Mouse (Mus musculus) lung, adult 2 months (tissue): ENCODE results near the gene Gm11032. TPM values are rescaled to one million over a fixed set of nuclear protein-coding genes. Genes with fewer than 3 reads are reported as not detected.
A peak's percentile ranks its signal among the peaks of the same experiment; 100 is the strongest.
"Not testable (repeated sequence)": the region's sequence is repeated elsewhere in the genome, so short reads cannot be mapped to it uniquely, and the experiment has no call there.

Experiments used
- DNase-seq: peaks from one replicate; pipeline ENCODE4 v3.0.0; 2022
- H3K4me1 ChIP-seq: fragments of 200-500 bp; 2 replicates; pipeline ENCODE4 v1.6.1; 2011; ENCODE audit warnings: low read length; ENCODE audit not compliant: control insufficient read depth, insufficient read depth
- H3K4me3 ChIP-seq: fragments of 200-500 bp; replicated peaks from 2 replicates; pipeline ENCODE3; 2011; ENCODE audit warnings: low read depth, mild to moderate bottlenecking, control low read depth, low read length; ENCODE audit errors: extremely low read depth
- CTCF ChIP-seq: fragments of 200-500 bp; IDR thresholded peaks from 2 replicates; pipeline ENCODE4 v1.5.1; 2011; ENCODE audit warnings: mild to moderate bottlenecking, low read length, control low read depth; ENCODE audit not compliant: insufficient read depth
- POLR2A ChIP-seq: fragments of 200-500 bp; IDR thresholded peaks from 2 replicates; pipeline ENCODE4 v1.6.1; 2011; ENCODE audit warnings: low read depth, mild to moderate bottlenecking, control low read depth, low read length, borderline replicate concordance; ENCODE audit errors: extremely low read depth
- WGBS: fragments of 180-500 bp; shearing (Covaris S2); methylation state at CpG from one replicate; pipeline ENCODE4 v1.1.7; 2018; 5-methylcytosine and 5-hydroxymethylcytosine counted together
- polyA plus RNA-seq: library from polyadenylated mRNA; depleted of rRNA; stranded (reverse); fragments of >200 nt; gene quantifications from 2 replicates; pipeline ENCODE4 v1.2.3, GENCODE M21; 2012; rRNA removed

Gm11032 gene
- polyA plus RNA-seq, 1 experiment, result not detected

- H3K4me3 ChIP-seq, result peak overlapping the region; percentile 83
- 11% methylated on average over 7 of the region's 7 CpGs for WGBS
- DNase-seq, result no peak
- no peak for TF ChIP-seq CTCF
- TF ChIP-seq POLR2A, result no peak
- peaks cover 6% of the 10 kb centered on the region for H3K4me1 ChIP-seq
Observed at GRCm38 (mm10) chr11:4638261-4638660, 18.4 kb downstream of the Gm11032 start.

- peaks cover 6% of the 10 kb centered on the region for H3K4me1 ChIP-seq
- no peak for DNase-seq
- TF ChIP-seq POLR2A, result no peak
- no peak for TF ChIP-seq CTCF
- no peak overlapping the region for H3K4me3 ChIP-seq
Observed at GRCm38 (mm10) chr11:4641185-4641584, 21.3 kb downstream of the Gm11032 start.

- Histone ChIP-seq H3K4me3 (no peak overlapping the region), H3K4me1 (no peaks in the 10 kb centered on the region; the same call in none of the 2 replicates)
- 72% methylated on average over 5 of the region's 5 CpGs for WGBS
- TF ChIP-seq POLR2A (no peak), CTCF (no peak)
- no peak for DNase-seq
Observed at GRCm38 (mm10) chr11:4643722-4644121, 23.9 kb downstream of the Gm11032 start.

GRCm38 (mm10) chr11:4645180-4645579, 25.3 kb downstream of the Gm11032 start:
- DNase-seq, H3K4me3 ChIP-seq, H3K4me1 ChIP-seq: not testable (repeated sequence)
- WGBS, result 87% methylated on average over 6 of the region's 6 CpGs

- H3K4me3 ChIP-seq, result no peak overlapping the region
- H3K4me1 ChIP-seq, result no peaks in the 10 kb centered on the region; the same call in none of the 2 replicates
- no peak for DNase-seq
- TF ChIP-seq POLR2A, result no peak
- no peak for TF ChIP-seq CTCF
- WGBS, result 72% methylated on average over 9 of the region's 9 CpGs
Observed at GRCm38 (mm10) chr11:4646409-4646808, 26.5 kb downstream of the Gm11032 start.

GRCm38 (mm10) chr11:4659818-4660217, 40.0 kb downstream of the Gm11032 start:
- Histone ChIP-seq H3K4me1 (no peaks in the 10 kb centered on the region; the same call in 1 of the 2 replicates), H3K4me3 (no peak overlapping the region)
- DNase-seq, result no peak
- 75% methylated on average over 1 of the region's 1 CpGs for WGBS
- no peak for TF ChIP-seq CTCF
- no peak for TF ChIP-seq POLR2A

GRCm38 (mm10) chr11:4660309-4661025, 40.6 kb downstream of the Gm11032 start:
- no peak for TF ChIP-seq POLR2A
- TF ChIP-seq CTCF, result no peak
- Histone ChIP-seq H3K4me3 (no peak overlapping the region), H3K4me1 (no peaks in the 10 kb centered on the region; the same call in 1 of the 2 replicates)
- DNase-seq, result no peak
- WGBS, result 69% methylated on average over 7 of the region's 7 CpGs

- Histone ChIP-seq H3K4me3 (no peak overlapping the region), H3K4me1 (no peaks in the 10 kb centered on the region; the same call in 1 of the 2 replicates)
- no peak for DNase-seq
- WGBS, result 62% methylated on average over 4 of the region's 4 CpGs
- TF ChIP-seq POLR2A, result no peak
- TF ChIP-seq CTCF, result no peak
Observed at GRCm38 (mm10) chr11:4661324-4661723, 41.5 kb downstream of the Gm11032 start.

- DNase-seq, result no peak
- Histone ChIP-seq H3K4me1 (no peaks in the 10 kb centered on the region; the same call in 1 of the 2 replicates), H3K4me3 (no peak overlapping the region)
- WGBS, result 75% methylated on average over 10 of the region's 10 CpGs
- TF ChIP-seq POLR2A, result no peak
- TF ChIP-seq CTCF, result no peak
Observed at GRCm38 (mm10) chr11:4661871-4662495, 42.1 kb downstream of the Gm11032 start.

- Histone ChIP-seq H3K4me1 (no peaks in the 10 kb centered on the region; the same call in 1 of the 2 replicates), H3K4me3 (no peak overlapping the region)
- 89% methylated on average over 11 of the region's 11 CpGs for WGBS
- DNase-seq, result no peak
- no peak for TF ChIP-seq POLR2A
Observed at GRCm38 (mm10) chr11:4662496-4662878, 42.6 kb downstream of the Gm11032 start.

Other genes with a start within 250 kb of the Gm11032 start
- gene Hormad2, start 179.0 kb upstream of the Gm11032 start, polyA plus RNA-seq, result 0.06 TPM in 1 of 2 replicates, not detected in the other
- gene Mtmr3, start 25.2 kb upstream of the Gm11032 start, polyA plus RNA-seq, result 33.9 and 44.1 TPM in 2 replicates
- 23.5 and 34.0 TPM in 2 replicates for gene Ascc2, start 17.7 kb downstream of the Gm11032 start, polyA plus RNA-seq
- 460 and 481 TPM in 2 replicates for gene Uqcr10, start 84.3 kb downstream of the Gm11032 start, polyA plus RNA-seq
- gene Zmat5, start 84.6 kb downstream of the Gm11032 start, polyA plus RNA-seq, result 51.4 and 55.1 TPM in 2 replicates
- gene Cabp7, start 126.7 kb downstream of the Gm11032 start, polyA plus RNA-seq, result 0.25 TPM in 1 of 2 replicates, not detected in the other
- 42.5 and 50.9 TPM in 2 replicates for gene Nf2, start 229.5 kb downstream of the Gm11032 start, polyA plus RNA-seq